Mouse (Mus musculus): ENCODE measurements at regions not wholly inside any gene's neighbourhood (a gene's known extent, or its start where the extent isn't known, plus 50 kb on each side); places are given as distances from the start of the nearest gene placed in this dataset.
A peak's percentile ranks its signal among the peaks of the same experiment; 100 is the strongest.

GRCm38 (mm10) chrX:167152611-167153010 is 56.5 kb downstream of the Tmsb4x start:
- peak; percentile 8 for DNase-seq

GRCm38 (mm10) chrX:167151341-167151740 is 57.8 kb downstream of the Tmsb4x start:
- DNase-seq = no peak

GRCm38 (mm10) chrX:167149400-167149799 is 59.7 kb downstream of the Tmsb4x start:
- no peak for DNase-seq

DNA sequence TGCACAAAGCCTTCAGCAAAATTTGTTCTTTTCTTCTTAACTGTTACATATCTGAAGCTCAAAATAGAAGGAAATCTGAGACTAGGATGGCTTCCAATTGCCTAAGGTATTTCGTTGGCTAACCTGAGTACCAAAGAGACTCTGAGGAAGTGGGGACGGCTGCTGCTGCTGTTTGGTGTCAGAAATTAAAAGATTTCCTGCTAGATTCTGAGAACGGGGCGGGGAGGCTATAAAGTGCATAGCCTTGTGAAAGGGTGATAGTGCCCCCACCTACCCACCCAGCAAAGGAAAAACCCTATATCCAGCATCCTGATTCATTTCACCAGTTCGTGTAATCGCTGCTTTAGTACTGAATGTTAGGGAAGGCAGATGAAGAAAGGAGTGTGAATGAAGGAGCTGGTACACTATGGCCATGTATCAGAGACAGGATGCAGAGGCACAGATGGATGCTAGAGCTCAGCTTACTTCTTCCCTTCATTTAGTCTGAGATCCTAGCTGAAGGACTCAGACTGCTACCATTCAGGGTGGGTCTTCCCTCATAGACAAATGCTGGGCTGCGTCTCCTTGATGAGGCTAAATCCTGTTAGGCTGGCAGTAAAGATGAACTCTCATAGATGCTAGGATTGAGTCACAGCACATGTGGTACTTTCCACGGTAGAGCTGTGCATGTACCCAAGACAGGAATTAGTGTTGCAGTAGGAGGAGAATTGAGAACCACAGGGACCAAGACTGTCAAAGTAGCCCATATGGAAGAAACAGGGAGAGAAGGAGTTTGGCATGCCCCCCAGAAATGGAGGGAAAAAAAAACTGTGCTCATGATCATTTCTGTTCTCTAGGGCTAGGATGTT is 62.4 kb downstream of the Tmsb4x start:
- no peak for DNase-seq

- DNase-seq = no peak
Observed at GRCm38 (mm10) chrX:167145508-167146182, 63.5 kb downstream of the Tmsb4x start.

DNA sequence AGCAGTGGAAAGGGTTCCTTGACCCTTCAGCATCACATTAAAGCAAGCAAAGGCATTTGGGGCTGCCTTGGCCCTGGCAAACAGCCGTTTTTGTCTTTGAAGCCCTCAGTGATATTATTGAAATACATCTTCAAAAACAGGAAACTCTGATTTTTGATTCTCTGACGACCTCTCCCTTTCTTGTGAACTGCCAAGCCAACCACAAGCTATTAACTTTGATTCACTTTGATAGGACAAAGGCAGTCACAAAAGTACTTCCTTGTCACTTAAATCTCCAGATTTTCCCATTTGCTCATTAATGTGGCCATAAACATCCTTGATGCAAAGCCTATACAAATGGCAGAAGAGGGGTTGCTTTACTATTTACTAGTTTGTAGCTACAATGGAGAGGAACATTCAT is 70.0 kb downstream of the Tmsb4x start:
- DNase-seq = no peak

DNA sequence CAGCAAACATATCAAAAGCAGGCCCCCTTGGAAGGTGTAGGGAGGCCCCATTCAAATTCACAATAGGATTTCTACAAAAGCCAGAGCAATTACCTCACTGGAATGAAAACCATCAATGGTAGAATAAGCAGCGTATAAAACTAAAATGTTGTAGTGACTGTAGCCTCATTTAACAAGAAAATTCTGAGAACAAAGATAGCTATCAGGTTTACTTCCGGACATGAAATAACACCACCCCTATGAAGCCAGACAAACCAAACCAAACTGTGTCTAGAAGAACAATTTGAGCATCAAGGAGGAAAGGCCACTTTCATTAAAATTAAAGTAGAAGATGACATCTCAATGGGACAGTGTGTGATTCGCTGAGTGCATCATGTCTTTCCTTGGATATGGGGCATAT is 74.9 kb downstream of the Tmsb4x start:
- no peak for DNase-seq

DNA sequence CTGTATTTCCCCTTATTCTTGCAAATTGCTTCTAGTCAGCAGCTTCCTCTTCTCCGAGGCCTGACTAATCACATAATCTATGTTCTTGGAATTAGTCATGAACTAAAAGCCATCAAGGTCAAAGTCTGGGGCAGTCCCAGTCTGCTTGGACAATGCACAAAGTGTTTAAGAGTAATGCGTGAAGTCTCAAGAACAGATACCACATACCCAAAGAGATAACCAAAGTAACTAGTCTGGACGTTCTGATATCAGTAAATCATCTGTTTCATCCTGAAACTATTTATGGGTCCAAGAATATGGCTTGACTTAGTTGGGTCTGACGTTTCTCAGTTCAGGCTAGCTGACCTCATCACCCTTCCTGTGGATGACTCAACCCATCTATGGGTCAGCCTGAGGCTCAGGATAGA is 76.1 kb downstream of the Tmsb4x start:
- DNase-seq = no peak

- DNase-seq = no peak
Observed at GRCm38 (mm10) chrX:167131317-167131716, 77.8 kb downstream of the Tmsb4x start.

GRCm38 (mm10) chrX:167130601-167131000 is 78.5 kb downstream of the Tmsb4x start:
- DNase-seq = no peak

- no peak for DNase-seq
Observed at GRCm38 (mm10) chrX:167119288-167119687, 89.8 kb downstream of the Tmsb4x start.

DNA sequence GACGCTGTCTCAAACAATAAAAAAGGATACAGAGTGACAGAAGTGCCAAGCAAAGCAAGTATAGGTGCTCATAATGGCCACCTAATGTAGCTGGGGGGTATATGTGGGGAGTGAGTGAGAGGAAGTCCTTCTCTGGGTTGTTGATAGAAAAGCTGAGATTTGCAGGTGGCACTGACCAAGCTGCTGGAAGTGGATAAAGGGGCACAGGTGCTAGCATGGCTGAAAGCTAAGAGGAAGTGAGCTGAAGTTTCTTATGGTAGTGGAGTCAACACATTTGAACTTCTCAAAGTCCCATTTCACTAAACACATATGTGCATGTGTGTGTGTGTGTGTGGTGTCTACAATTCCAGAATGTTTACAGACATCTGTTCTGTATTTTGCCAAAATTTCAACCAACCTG is 94.0 kb downstream of the Tmsb4x start:
- no peak for DNase-seq

- no peak for DNase-seq
Observed at GRCm38 (mm10) chrX:167111059-167111871, 97.8 kb downstream of the Tmsb4x start.

- DNase-seq = no peak
Observed at GRCm38 (mm10) chrX:167108356-167108755, 100.8 kb downstream of the Tmsb4x start.

DNA sequence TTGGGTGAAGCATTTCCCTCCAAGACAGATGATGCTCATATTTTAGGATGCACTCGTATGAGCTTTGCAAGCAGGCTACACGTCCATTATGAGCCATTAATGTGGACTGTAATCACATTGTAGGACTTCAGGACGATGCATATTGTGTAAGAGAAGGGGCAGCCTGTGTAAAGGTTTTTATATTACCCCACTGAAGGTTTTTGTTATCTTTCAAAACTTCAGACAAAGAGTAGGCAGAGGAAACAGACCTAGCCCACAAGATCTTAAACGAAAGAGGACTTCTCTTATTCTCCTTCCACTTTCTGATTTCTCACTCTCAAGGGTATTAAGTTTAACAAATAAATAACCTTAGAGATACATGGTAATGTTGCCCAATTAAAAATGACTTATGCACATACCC is 101.6 kb downstream of the Tmsb4x start:
- no peak for DNase-seq

DNA sequence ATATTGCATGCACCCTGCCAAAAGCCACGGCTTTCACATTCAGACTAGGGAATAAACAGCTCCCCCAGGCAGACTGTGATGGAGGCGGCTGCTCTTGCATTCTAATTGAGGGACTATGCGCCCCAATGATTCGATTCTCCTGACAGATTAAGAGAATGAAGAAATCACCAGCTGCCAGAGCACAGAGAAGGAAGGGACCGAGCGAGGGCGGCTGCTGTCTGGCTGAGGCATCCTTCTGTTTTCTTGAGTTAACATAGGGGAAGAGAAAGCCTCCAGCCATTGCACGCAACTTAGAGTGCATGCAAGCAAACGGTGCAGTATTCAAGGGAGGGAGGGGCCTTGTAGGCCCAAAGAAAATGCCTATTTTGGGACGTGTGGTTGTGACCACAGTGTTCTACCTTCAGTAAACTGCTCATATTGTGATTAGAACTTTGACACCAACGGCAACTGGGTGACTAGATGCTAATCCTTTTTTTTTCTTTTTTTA is 103.1 kb downstream of the Tmsb4x start:
- peak; percentile 3 for DNase-seq

DNA sequence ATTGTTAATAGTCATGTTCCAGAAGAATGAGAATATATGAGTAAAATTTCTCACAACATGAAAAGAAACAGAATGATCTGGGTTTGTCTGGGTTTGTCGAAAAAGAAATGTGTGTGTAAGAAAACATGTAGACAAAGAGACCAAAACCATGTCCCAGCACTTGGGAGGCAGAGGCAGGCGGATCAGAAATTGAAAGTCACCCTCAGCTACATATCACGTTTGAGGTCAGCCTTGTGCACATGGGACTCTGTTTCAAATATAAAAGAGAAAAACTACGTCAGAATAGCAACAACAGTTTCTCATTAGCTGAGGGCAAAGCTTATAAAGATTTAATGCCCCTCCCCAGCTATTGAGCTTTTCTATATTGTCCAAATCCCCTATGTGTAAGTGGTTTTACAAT is 103.8 kb downstream of the Tmsb4x start:
- DNase-seq = no peak

GRCm38 (mm10) chrX:167104247-167104621 is 104.9 kb downstream of the Tmsb4x start:
- DNase-seq = no peak

GRCm38 (mm10) chrX:167103501-167104246 is 105.4 kb downstream of the Tmsb4x start:
- no peak for DNase-seq

GRCm38 (mm10) chrX:167101929-167102328 is 107.2 kb downstream of the Tmsb4x start:
- DNase-seq = no peak

GRCm38 (mm10) chrX:167099411-167099810 is 109.7 kb downstream of the Tmsb4x start:
- DNase-seq = no peak

- no peak for DNase-seq
Observed at GRCm38 (mm10) chrX:167098914-167099313, 110.2 kb downstream of the Tmsb4x start.

- peak; percentile 11 for DNase-seq
Observed at GRCm38 (mm10) chrX:167091841-167092240, 117.3 kb downstream of the Tmsb4x start.

All from liver (tissue).